Mouse (Mus musculus) bone marrow, adult 2 months (tissue): ENCODE data around the gene Zfp867.

Experiments
- CTCF ChIP-seq: fragments of 200-500 bp; IDR thresholded peaks from 2 replicates; pipeline ENCODE4 v1.5.1; 2011; ENCODE audit warnings: low read length, control low read depth; ENCODE audit not compliant: control insufficient read depth, insufficient read depth
- POLR2A ChIP-seq: fragments of 200-500 bp; IDR thresholded peaks from 2 replicates; pipeline ENCODE4 v1.6.1; 2011; ENCODE audit warnings: low read depth, mild to moderate bottlenecking, control low read depth, low read length, borderline replicate concordance; ENCODE audit not compliant: control insufficient read depth

DNA sequence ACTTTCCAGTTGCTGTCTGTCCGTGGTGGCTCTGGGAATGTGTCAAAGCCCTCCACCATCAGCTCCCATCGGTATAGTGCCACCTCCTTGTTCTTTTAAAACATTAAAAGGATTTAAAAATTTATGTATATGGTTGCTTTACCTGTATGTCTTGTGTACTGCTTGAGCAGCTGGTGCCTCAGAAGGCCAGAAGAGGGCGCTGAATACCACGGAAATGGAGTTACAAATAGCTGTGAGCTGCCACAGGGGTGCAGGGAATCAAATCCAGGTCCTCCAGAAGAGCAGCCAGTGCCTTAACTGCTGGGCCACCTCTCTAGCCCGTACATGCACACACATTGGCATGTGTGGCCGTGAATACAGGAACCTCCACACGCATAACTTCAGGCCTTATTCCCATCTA, 25.5 kb upstream of the Zfp867 start:
- TF ChIP-seq CTCF, result no peak
- no peak for TF ChIP-seq POLR2A
